Comparison of ENCODE assay signal across 10 mouse cellular contexts in genomic region chr4:59780568-59780967, GRCm38 (mm10). TPM values are rescaled to one million over a fixed set of nuclear protein-coding genes. Genes with fewer than 3 reads are reported as not detected.
A peak's percentile ranks its signal among the peaks of the same experiment; 100 is the strongest.
DNase-seq lines count a peak whose midpoint lies in the region; ATAC-seq and TF ChIP-seq lines count a peak whose summit lies in the region.
"Had no signal": no experiment of that assay in that cellular context is flagged by ENCODE, and none has a peak within 500 bp of the region (broad histone marks: within the 10 kb centered on the region; RNA-seq: fewer than 3 reads in every experiment).

No protein-coding gene starts in this region.

- H3K4me1 ChIP-seq in hindbrain, embryonic 11.5 days (replicated peaks; ENCODE audit: control insufficient read depth, insufficient read depth, low read length), result no peaks in the 10 kb centered on the region
- peaks cover 13% of the 10 kb centered on the region for H3K4me1 ChIP-seq in hindbrain, embryonic 13.5 days (replicated peaks)
- H3K4me1 ChIP-seq in lung, embryonic 14.5 days (ENCODE audit: insufficient read depth), result 0 out of 2 replicates have a peak, but pooled peaks cover 3% of the 10 kb centered on the region

- no peak overlapping the region for H3K27ac ChIP-seq in hindbrain, embryonic 11.5 days (ENCODE audit: low read depth, low read length)
- H3K27ac ChIP-seq in hindbrain, embryonic 13.5 days, result no peak overlapping the region
- no peak overlapping the region for H3K27ac ChIP-seq in lung, embryonic 14.5 days (ENCODE audit: low read depth)
- H3K27ac ChIP-seq: liver, embryonic 13.5 days had no signal

- CTCF ChIA-PET in Patski (lab: Charles Lee), result interaction anchor here (0.8 to 2.9 kb wide), 5 partner anchors 14 to 185 kb away, joined by 3 to 8 read pairs (median 4); no protein-coding TSS in a partner anchor

- peak; percentile 60 for TF ChIP-seq CTCF in lung, embryonic 14.5 days (IDR thresholded peaks at IDR 0.05; ENCODE audit: low read depth)
- peak; percentile 65 for TF ChIP-seq CTCF in Patski (IDR thresholded peaks at IDR 0.05)

- H3K4me2 ChIP-seq in hindbrain, embryonic 11.5 days (replicated peaks; ENCODE audit: low read depth, low read length), result no peak overlapping the region
- no peak overlapping the region for H3K4me2 ChIP-seq in hindbrain, embryonic 13.5 days
- H3K4me2 ChIP-seq in lung, embryonic 14.5 days, result no peak overlapping the region
- H3K4me2 ChIP-seq: liver, embryonic 13.5 days had no signal

- in situ Hi-C loops in Patski (cut with MboI; ENCODE audit: low pct_unique_long_range_greater_than_20kb), result loop anchor here (5.0 kb wide), 1 partner anchor 168 kb away; no protein-coding TSS in a partner anchor

- H3K27me3 ChIP-seq in hindbrain, embryonic 11.5 days (ENCODE audit: control insufficient read depth, insufficient read depth, low read length), result no peaks in the 10 kb centered on the region
- H3K27me3 ChIP-seq in hindbrain, embryonic 13.5 days, result no peaks in the 10 kb centered on the region
- H3K27me3 ChIP-seq in lung, embryonic 14.5 days (ENCODE audit: insufficient read depth, low read length), result no peaks in the 10 kb centered on the region
- H3K27me3 ChIP-seq in Patski, result no peaks in the 10 kb centered on the region
- H3K27me3 ChIP-seq: liver, embryonic 13.5 days had no signal

- POLR2A ChIA-PET in Patski (lab: Charles Lee), result interaction anchor here (0.5 kb wide), 1 partner anchor 400 kb away, joined by 3 read pairs; no protein-coding TSS in a partner anchor

- H3K9ac ChIP-seq in hindbrain, embryonic 11.5 days (ENCODE audit: low read depth, low read length), result no peak overlapping the region
- H3K9ac ChIP-seq in hindbrain, embryonic 13.5 days, result no peak overlapping the region
- H3K9ac ChIP-seq in lung, embryonic 14.5 days, result no peak overlapping the region
- H3K9ac ChIP-seq: liver, embryonic 13.5 days had no signal

- H3K9me3 ChIP-seq in hindbrain, embryonic 11.5 days (ENCODE audit: control insufficient read depth, low read length), result no peaks in the 10 kb centered on the region
- no peaks in the 10 kb centered on the region for H3K9me3 ChIP-seq in hindbrain, embryonic 13.5 days
- no peaks in the 10 kb centered on the region for H3K9me3 ChIP-seq in lung, embryonic 14.5 days (ENCODE audit: low read depth, low read length)
- H3K9me3 ChIP-seq: liver, embryonic 13.5 days had no signal

- ATAC-seq in hindbrain, embryonic 11.5 days (ENCODE audit: low FRiP score), result no peak
- ATAC-seq in hindbrain, embryonic 13.5 days (ENCODE audit: low FRiP score), result no peak
- no peak for ATAC-seq in lung, embryonic 14.5 days (ENCODE audit: insufficient read depth)
- ATAC-seq in Patski, result no peak

- H3K36me3 ChIP-seq in hindbrain, embryonic 11.5 days (ENCODE audit: control insufficient read depth, insufficient read depth, low read length), result no peaks in the 10 kb centered on the region
- H3K36me3 ChIP-seq in hindbrain, embryonic 13.5 days, result no peaks in the 10 kb centered on the region
- H3K36me3 ChIP-seq in lung, embryonic 14.5 days (ENCODE audit: insufficient read depth), result peaks cover 18% of the 10 kb centered on the region; the same call in 1 of the 2 replicates

- peak; percentile 31 for DNase-seq in hindbrain, embryonic 11.5 days (ENCODE audit: low spot score)
- peak; percentile 79 for DNase-seq in lung, embryonic 14.5 days
- no peak for DNase-seq in lung, adult 18-20 months
- DNase-seq in Patski (ENCODE audit: low read depth, low spot score), result no peak
- DNase-seq in lung, postnatal 25 days (ENCODE audit: low spot score), result peak; percentile 31
- no peak for DNase-seq in urinary bladder, postnatal 14 days (ENCODE audit: low spot score)
- no peak for DNase-seq in heart, adult 9 months (ENCODE audit: low spot score in 2 of 2)
- DNase-seq: liver, embryonic 13.5 days had no signal

- WGBS in hindbrain, embryonic 11.5 days, result 48% methylated on average over 1 of the region's 1 CpGs
- 9% methylated on average over 1 of the region's 1 CpGs for WGBS in hindbrain, embryonic 13.5 days
- 7% methylated on average over 1 of the region's 1 CpGs for WGBS in lung, embryonic 14.5 days

- H3K4me3 ChIP-seq in hindbrain, embryonic 11.5 days (ENCODE audit: low read depth, low read length), result no peak overlapping the region
- no peak overlapping the region for H3K4me3 ChIP-seq in hindbrain, embryonic 13.5 days
- no peak overlapping the region for H3K4me3 ChIP-seq in lung, embryonic 14.5 days (ENCODE audit: low read depth, low read length)
- H3K4me3 ChIP-seq: erythroblast, embryonic 14.5 days; liver, embryonic 13.5 days had no signal

RNA-seq across cellular contexts. Expression of gene Inip, which starts 20.8 kb away (rescaled TPM):
- 94.3 and 105 TPM in 2 replicates for polyA plus RNA-seq in hindbrain, embryonic 11.5 days (2014; fragmentation: Nextera tagmentation; extraction: Ambion mirVana)
- 69.3 and 70.9 TPM in 2 replicates for polyA plus RNA-seq in hindbrain, embryonic 13.5 days (2015; fragmentation: Nextera tagmentation; extraction: Ambion mirVana)
- polyA plus RNA-seq in lung, embryonic 14.5 days (2014; fragmentation: Nextera tagmentation; extraction: Ambion mirVana), result 60.7 and 64.7 TPM in 2 replicates
- 11.1 TPM for polyA plus RNA-seq in Patski (2021)

RNA-seq across cellular contexts. Expression of gene Snx30, which starts 25.1 kb away (rescaled TPM):
- 13.4 and 19.1 TPM in 2 replicates for polyA plus RNA-seq in hindbrain, embryonic 11.5 days (2014; fragmentation: Nextera tagmentation; extraction: Ambion mirVana)
- 14.2 and 14.8 TPM in 2 replicates for polyA plus RNA-seq in hindbrain, embryonic 13.5 days (2015; fragmentation: Nextera tagmentation; extraction: Ambion mirVana)
- polyA plus RNA-seq in lung, embryonic 14.5 days (2014; fragmentation: Nextera tagmentation; extraction: Ambion mirVana), result 9.8 and 10.6 TPM in 2 replicates
- polyA plus RNA-seq in Patski (2021), result 9.2 TPM

Comparison
In these comparisons a context has a peak if more than half of its experiments do, and no peak if none do; other contexts are left out.
1. DNase-seq: peak in hindbrain, embryonic 11.5 days (single experiment), lung, embryonic 14.5 days (single experiment) and lung, postnatal 25 days (single experiment); none in lung, adult 18-20 months (0 of 2), Patski (single experiment), urinary bladder, postnatal 14 days (single experiment) and heart, adult 9 months (0 of 2).